Mouse (Mus musculus) cerebellum, adult 8-10 months (tissue): ENCODE measurements around the gene Nebl.
"Not testable (repeated sequence)": the region's sequence is repeated elsewhere in the genome, so short reads cannot be mapped to it uniquely, and the experiment has no call there.

Source experiments
- DNase-seq: peaks from one replicate; pipeline ENCODE4 v3.0.0; 2022

Nebl gene

GRCm38 (mm10) chr2:17390513-17391200, 340.6 kb downstream of the Nebl start:
- no peak for DNase-seq

- DNase-seq, result no peak
Observed at GRCm38 (mm10) chr2:17389886-17390285, 341.4 kb downstream of the Nebl start.

- no peak for DNase-seq
Observed at GRCm38 (mm10) chr2:17389379-17389778, 341.9 kb downstream of the Nebl start.

GRCm38 (mm10) chr2:17382227-17382626, 349.0 kb downstream of the Nebl start:
- no peak for DNase-seq

- DNase-seq, result no peak
Observed at GRCm38 (mm10) chr2:17375916-17376315, 355.3 kb downstream of the Nebl start.

GRCm38 (mm10) chr2:17365671-17366070, 365.6 kb downstream of the Nebl start:
- no peak for DNase-seq

GRCm38 (mm10) chr2:17364971-17365548, 366.2 kb downstream of the Nebl start:
- DNase-seq, result no peak

- DNase-seq, result no peak
Observed at GRCm38 (mm10) chr2:17363337-17364216, 367.7 kb downstream of the Nebl start.

- DNase-seq, result no peak
Observed at GRCm38 (mm10) chr2:17362181-17362580, 369.1 kb downstream of the Nebl start.

- DNase-seq, result no peak
Observed at GRCm38 (mm10) chr2:17344643-17345042, 386.6 kb downstream of the Nebl start.

- DNase-seq, result peak; percentile 78
Observed at GRCm38 (mm10) chr2:17335451-17335850, 395.8 kb downstream of the Nebl start.

- no peak for DNase-seq
Observed at GRCm38 (mm10) chr2:17326590-17326989, 404.7 kb downstream of the Nebl start.

GRCm38 (mm10) chr2:17316850-17317249, 414.4 kb downstream of the Nebl start:
- no peak for DNase-seq

- DNase-seq, result no peak
Observed at GRCm38 (mm10) chr2:17301379-17301778, 429.9 kb downstream of the Nebl start.

- DNase-seq, result no peak
Observed at GRCm38 (mm10) chr2:17297496-17297895, 433.8 kb downstream of the Nebl start.

- DNase-seq, result not testable (repeated sequence)
Observed at GRCm38 (mm10) chr2:17295257-17295656, 436.0 kb downstream of the Nebl start.
